Mouse (Mus musculus) erythroblast, adult 5-6 weeks (primary cell): ENCODE measurements around the gene Lpar1. TPM values are rescaled to one million over a fixed set of nuclear protein-coding genes. Genes with fewer than 3 reads are reported as not detected.

Experiments used
- ATAC-seq: replicated peaks from 2 replicates; pipeline ENCODE4 v1.8.0; 2016; ENCODE audit warnings: moderate number of reproducible peaks, mild to moderate bottlenecking, moderate TSS enrichment, inconsistent platforms; ENCODE audit not compliant: poor library complexity, low FRiP score, severe bottlenecking
- total RNA-seq, 2 experiments: library from RNA; stranded (forward) in 1 of 2; stranded (reverse) in 1 of 2; fragments of 150-400 nt in 1 of 2; fragments of 200-764, 138-1000 nt in 1 of 2; gene quantifications; 2 replicates each; pipeline versions ENCODE4 v1.2.3 to v1.2.4; 2015 to 2017; ENCODE audit warnings: low replicate concordance in 2 of 2

Lpar1 gene
- total RNA-seq, 2 experiments from 2014 or later: 0.17 to 0.58 TPM

DNA sequence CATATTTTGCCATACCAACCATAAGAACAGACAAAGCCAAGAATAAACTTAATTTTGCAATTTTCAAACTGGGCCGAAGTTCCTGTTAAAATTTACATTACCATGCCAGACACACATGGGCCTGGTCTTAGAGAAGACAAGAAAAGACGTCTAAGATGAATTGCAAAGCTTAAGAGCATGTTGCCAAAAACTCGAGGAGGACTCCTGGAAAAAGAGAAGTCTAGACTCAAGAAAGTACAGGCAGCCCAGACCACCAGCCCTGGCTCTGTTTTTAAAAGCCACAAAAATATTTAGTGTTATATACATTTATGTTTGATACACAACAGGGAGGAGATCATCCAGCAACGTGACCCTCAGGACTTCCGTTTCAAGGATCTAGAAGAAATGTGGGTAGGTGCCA lies 37.5 kb downstream of the Lpar1 start:
- ATAC-seq: no peak

DNA sequence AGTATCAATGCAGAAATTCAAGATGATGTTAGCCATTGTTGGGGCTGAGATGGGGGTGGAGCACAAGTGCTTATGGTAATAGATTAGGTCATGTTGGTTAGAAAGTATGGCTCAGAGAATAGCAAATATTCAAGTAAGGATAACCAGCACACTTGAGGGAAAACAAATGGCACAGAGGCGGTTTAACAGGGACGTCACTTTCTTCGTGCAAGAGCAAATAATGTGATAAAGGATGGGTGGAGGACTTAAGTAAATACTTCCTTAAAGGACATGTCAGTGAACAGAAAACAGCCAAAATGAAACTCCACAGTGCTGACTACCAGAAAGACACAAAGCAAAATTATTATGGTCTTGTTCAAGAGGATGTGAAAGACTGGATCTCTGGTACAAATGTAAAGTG lies 42.1 kb downstream of the Lpar1 start:
- ATAC-seq: no peak

DNA sequence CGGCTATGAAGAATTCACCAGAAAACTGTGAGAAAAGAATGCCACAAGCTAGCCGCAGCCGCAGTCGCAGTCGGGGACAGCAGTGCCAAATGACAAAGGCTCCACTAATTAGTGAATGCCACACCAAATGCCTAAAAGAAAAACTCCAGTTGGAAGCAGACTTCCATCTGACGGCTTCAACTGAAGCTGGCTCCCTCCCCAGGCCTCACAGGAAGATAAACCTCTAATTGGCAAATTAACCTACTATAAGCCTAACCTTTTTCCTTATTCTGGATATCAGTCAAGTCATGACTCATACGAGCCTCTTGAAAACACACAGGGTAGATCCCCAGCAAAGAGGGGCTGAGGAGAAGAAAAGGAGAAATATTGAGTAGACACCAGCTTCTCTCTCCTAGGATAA lies 44.9 kb downstream of the Lpar1 start:
- ATAC-seq: no peak

DNA sequence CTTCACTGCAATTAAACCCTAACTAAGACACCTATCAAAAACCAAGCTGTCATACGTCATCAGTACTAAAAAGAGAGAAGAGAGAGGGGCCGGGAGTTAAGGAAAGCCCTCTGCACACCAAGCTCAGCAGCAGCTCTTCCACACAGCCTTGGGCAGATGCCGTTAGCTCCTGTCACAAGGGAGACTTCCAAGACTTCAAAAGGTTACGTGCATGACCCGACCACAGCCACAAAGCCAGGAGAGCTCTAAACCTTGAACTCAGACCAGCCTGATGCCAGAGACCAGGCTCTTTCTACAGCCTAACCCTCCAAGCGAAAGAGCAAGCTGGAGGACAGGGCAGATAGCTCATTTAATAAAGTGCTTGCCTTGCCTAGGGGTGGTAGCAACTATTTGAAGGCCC lies 46.2 kb downstream of the Lpar1 start:
- no peak for ATAC-seq

DNA sequence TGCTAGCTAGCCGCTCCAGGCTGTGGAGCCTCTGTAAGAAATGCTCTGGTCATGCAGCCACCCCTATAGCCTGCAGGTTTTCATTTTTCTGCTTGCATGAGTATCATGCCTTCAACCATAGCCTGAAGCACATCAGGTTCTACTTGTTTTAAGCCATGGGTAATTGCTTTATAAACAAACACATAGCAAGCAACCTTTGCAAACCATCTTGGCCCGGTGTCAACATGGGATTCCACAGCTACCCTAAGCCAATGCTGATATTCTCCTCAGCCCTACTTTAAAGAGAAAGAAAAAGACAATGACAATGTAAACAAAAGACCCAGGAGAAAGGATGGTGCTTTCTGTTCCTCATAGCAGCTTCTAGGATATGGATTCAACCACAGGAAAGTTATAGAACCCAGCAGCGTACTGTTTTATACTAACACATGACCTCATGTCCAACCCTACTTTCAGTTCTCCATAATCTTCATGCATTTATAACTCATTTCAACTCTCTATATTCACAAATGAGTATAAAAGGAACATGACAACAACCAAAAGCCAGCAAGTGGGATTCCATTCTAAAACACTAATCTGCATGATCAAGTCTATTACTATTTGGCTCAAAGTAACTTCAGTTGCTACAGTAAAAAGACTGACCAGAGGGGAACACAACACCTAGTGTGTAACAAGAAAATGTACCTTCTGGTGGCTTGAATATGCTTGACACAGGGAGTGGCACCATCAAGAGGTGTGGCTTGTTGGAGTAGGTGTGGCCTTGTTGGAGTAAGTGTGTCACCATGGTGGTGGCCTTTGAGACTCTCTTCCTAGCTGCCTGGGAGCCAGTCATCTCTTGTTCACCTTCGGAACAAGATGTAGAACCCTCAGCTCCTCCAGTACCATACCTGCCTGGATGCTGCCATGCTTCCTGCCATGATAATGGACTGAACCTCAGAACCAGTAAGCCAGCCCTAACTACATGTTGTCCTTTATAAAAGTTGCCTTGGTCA lies 46.9 kb downstream of the Lpar1 start:
- ATAC-seq: no peak

DNA sequence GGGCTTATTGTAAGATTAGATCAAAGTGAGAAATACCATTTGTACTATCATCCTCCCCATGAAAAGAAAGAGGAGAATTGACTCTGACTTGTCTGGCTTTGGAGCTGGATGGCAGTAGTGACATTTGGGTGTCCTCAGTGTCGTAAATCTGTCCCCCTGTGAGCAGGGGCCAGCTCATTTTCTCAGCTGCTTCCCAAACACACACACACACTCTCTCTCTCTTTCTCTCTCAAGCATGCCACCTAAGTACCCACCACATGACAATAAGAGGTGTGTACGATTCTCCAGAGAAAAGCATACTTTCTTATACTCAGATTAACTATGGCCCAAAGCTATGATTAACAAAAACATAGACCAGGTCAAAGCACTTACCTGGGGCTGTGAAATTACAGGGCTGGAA lies 49.4 kb downstream of the Lpar1 start:
- no peak for ATAC-seq

DNA sequence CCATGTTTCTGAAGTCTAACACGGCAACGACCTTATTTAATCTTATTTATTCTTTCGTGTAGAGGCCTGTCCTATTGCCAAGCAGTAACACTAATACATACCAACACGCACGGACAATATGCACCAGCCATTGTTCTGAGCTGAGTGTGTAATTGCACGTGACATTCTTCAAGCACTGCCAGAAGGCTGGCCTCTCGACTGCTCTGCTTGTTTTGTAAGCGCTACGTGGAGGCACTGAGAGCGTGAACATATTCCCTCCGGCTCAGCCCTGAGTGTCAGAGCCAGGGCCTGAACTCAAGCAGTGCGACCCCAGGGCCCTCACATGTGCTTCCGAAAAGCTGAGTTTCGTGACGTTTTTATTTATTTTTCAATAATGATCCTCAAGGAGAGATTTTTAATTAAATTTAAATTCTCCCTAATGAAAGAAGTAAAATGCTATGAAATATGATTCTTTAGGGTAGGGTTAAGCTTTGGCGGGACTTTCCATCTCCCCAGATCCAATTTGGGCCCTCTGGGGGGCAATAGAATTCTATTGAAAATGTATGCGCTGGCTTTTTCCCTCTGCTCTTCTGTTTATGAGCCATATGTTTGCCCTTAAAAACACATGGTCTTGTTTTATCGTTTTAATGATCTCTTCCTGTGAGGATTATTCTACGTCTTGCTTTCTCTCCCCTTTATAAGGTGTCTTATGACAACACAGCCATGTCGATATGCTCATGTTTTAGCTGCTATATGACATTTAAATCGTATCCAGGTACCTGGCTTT lies 52.5 kb downstream of the Lpar1 start:
- ATAC-seq: no peak

GRCm38 (mm10) chr4:58499831-58500230 lies 53.9 kb downstream of the Lpar1 start:
- ATAC-seq: no peak

GRCm38 (mm10) chr4:58499241-58499640 lies 54.5 kb downstream of the Lpar1 start:
- no peak for ATAC-seq

GRCm38 (mm10) chr4:58498734-58499133 lies 55.0 kb downstream of the Lpar1 start:
- no peak for ATAC-seq

DNA sequence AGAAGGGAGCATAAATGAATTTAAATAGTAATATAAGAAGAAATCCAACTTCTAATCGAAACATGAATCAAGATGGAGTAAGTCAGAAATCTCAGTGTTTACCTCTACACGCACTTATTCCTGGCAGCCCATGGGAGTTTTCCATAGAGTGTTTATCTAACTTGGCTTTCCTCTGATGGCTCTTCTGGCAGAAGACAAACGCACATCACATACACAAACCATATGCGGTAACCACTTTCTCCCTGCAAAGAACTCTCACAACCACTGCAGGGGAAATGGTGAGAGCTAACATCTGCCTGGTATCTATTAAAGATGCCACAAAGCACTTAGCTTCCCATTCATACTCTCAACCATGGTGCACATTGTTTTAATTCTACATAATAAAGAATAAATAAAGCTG lies 56.4 kb downstream of the Lpar1 start:
- ATAC-seq: no peak

DNA sequence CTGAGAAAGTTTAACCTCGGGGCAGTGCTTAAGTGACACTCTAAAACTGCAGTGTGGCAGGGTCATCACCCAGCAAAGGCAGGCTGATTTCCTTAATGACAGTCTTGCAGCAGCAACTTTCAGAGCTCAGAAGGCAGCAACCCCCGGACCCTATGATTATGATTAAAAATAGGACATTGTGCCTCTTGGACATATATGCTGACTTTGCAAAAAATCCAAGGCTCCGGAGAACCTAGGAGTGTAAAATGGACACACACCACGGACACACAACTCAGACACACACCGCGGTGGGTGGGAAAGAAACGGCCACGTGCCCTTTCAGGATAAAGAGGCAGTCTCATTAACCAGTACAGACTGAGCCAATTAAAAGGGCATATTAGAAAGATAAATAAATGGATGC lies 57.0 kb downstream of the Lpar1 start:
- no peak for ATAC-seq

DNA sequence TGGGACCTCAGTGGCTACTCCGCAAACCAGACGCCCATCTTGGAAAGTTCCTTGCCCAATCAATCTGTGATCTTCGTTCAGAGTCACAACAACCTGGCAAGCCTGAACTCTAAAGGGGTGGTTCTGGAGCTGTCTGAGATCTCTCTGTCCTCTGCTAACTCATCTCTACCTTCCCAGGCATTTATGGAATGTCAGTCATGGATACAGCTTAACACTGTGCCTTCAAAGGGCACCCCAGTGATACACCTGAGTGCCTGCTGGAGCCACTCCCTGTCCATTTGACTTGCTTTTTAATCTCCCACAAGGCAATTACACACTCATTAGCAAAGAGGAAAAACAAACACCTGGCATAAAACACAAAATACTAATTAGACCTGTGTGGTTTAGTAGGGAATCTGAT lies 62.0 kb downstream of the Lpar1 start:
- no peak for ATAC-seq

GRCm38 (mm10) chr4:58490374-58490773 lies 63.3 kb downstream of the Lpar1 start:
- no peak for ATAC-seq

- no peak for ATAC-seq
Observed at GRCm38 (mm10) chr4:58478564-58478963, 75.1 kb downstream of the Lpar1 start.

DNA sequence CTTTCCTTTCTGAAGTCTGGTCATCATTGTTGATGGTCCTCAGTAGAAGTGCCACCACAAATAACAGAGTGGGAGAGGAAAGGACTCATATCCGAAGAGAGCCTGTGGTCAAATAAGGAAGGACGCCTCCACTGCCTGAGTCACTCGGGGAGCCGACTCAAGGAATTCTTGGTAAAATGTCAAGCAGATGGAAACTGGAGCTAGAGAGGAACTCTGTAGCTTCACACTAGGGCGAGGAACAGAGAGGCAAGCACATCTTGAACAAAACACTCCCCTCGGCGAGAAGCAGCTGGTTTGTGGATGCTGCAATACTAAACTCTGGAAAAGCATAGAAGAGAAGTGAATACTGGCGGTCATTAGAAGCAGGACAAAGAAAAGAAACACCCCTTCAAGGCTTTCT lies 76.0 kb downstream of the Lpar1 start:
- no peak for ATAC-seq

DNA sequence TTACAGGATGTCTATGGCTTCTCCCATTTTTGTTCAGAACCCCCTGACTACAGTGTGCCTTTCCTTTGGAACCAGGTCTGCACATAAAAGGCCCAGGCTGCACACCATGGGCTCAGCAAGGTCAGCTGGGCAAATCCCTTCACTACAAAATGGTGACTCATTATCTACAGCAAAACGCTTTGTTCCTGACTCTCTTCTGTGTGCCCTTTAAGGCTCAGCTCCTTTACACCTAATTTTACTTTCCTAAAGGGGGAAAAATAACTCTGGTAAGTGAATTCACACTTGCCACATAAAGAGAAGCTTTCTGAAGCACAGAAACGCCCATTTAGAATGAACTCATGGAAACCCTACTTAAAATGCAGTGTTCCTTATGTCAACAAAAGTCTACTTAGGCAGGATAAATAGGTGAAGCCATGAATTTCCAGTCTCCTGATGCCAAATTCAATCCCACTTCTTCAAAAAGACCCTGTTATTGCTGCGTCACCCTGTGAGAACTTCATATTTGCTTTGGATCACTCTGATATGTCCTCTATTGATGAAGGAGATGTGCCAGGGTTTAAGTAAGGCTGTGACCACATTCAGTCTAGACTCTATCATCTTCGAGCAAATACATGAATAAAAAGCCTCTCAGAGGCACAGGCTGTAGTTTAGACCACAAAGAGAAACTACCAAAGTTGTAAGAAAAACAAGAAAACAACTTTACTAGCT lies 82.3 kb downstream of the Lpar1 start:
- ATAC-seq: no peak

- ATAC-seq: no peak
Observed at GRCm38 (mm10) chr4:58469651-58470592, 83.8 kb downstream of the Lpar1 start.

DNA sequence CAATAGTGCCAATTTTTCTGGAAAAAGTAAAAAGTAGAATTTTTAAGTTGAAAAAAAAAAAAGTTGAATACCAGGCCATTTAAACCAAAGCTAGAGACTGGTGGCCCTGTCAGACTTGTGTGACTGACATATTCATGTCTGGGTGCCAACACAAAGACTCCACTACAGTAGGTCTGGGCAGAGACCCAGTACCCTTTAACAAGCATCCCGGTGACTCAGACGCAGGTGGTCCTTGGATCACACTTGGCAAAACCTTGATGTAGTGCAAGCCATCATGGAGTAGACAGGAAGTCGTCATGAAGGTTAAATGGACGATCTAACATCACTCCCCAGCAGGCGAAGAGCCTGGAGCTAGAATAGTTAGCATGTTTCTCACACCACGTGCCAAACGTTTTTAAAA lies 84.7 kb downstream of the Lpar1 start:
- no peak for ATAC-seq
